Mouse (Mus musculus) heart, embryonic 13.5 days (tissue): Measurements from ENCODE around the gene Iqcd. TPM values are rescaled to one million over a fixed set of nuclear protein-coding genes. Genes with fewer than 3 reads are reported as not detected.

Experiments
- ATAC-seq: fragments of 200-750 bp; cut with Nextera tagmentation; 2 replicates; pipeline ENCODE4 v1.8.0; 2017; ENCODE audit warnings: moderate TSS enrichment; ENCODE audit not compliant: insufficient number of reproducible peaks, low FRiP score, low TSS enrichment; ENCODE audit errors: extremely low read depth
- H3K27ac ChIP-seq: fragments of 300-500 bp; sonication (generic); replicated peaks from 2 replicates; pipeline ENCODE4 v1.5.1; 2015; ENCODE audit warnings: moderate library complexity, mild to moderate bottlenecking, inconsistent platforms
- H3K27me3 ChIP-seq: fragments of 300-500 bp; sonication (generic); replicated peaks from 2 replicates; pipeline ENCODE4 v1.6.1; 2015; ENCODE audit warnings: mild to moderate bottlenecking, inconsistent platforms
- H3K36me3 ChIP-seq: fragments of 300-500 bp; sonication (generic); 2 replicates; pipeline ENCODE4 v1.6.1; 2015; ENCODE audit warnings: mild to moderate bottlenecking, inconsistent platforms
- H3K4me1 ChIP-seq: fragments of 300-500 bp; sonication (generic); 2 replicates; pipeline ENCODE4 v1.6.1; 2015; ENCODE audit warnings: inconsistent platforms
- H3K4me2 ChIP-seq: fragments of 300-500 bp; sonication (generic); 2 replicates; pipeline ENCODE4 v1.6.1; 2015; ENCODE audit warnings: inconsistent platforms, mild to moderate bottlenecking, moderate library complexity
- H3K4me3 ChIP-seq: fragments of 300-500 bp; sonication (generic); 2 replicates; pipeline ENCODE4 v1.5.1; 2015; ENCODE audit warnings: moderate library complexity, mild to moderate bottlenecking, inconsistent platforms
- H3K9ac ChIP-seq: fragments of 300-500 bp; sonication (generic); 2 replicates; pipeline ENCODE4 v1.6.1; 2015; ENCODE audit warnings: inconsistent platforms, mild to moderate bottlenecking, moderate library complexity
- H3K9me3 ChIP-seq: fragments of 300-500 bp; sonication (generic); 2 replicates; pipeline ENCODE4 v1.6.1; 2016; ENCODE audit warnings: inconsistent platforms
- WGBS: fragments of 180-500 bp; shearing (Covaris S2); methylation state at CpG from one replicate; pipeline ENCODE4 v1.1.7; 2015; ENCODE audit warnings: mixed read lengths; 5-methylcytosine and 5-hydroxymethylcytosine counted together
- polyA plus RNA-seq: library from polyadenylated mRNA; unstranded; fragments of >200 nt; fragmentation: Nextera tagmentation; extraction: Ambion mirVana; gene quantifications from 2 replicates; pipeline ENCODE4 v1.2.1, GENCODE M21; 2015

Gene Iqcd
- polyA plus RNA-seq, 1 experiment from 2014 or later, result 0.44 TPM

DNA sequence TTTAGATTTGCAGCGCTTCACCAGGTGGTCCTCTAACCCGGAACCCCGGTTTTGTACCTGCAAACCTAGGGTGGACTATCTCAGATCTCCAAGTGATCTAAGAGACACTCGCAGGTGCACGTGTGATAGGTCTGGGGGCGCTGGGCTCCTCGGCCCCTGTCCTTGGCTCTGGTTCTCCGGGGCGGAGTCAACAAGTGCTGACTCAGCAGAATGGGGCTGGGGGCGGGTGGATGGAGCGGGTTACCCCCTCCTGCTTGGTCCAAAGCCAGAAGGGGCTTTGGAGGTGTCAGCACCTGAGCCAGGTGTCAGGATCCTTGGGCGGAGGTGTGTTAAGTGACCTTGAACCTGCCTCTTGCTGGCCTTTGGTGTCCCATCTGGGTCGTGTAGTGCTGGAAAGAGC, 61.1 kb downstream of the Iqcd start:
- no peak overlapping the region for H3K4me3 ChIP-seq

DNA sequence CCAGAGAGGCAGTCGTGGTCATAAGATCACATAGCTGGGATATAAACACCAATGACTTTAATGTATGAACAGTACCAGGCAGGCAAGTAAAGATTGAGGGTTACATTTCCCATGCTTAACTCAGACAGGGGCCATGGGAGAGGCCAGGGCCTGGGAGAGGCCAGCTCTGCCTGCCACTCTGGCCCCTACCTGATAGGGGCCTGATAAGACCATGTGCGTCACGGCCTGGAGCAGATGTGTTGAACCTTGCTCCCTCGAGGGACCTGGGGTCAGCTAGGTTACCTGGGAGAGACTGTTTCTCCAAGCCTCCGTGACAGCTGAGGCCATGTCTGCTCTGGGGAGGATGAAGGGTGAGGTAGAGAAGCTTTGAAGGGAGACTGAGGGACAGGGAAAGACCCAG, 62.4 kb downstream of the Iqcd start:
- Histone ChIP-seq H3K27ac (no peak overlapping the region), H3K4me3 (no peak overlapping the region), H3K4me1 (peaks cover 21% of the 10 kb centered on the region), H3K9ac (no peak overlapping the region), H3K4me2 (no peak overlapping the region), H3K9me3 (no peaks in the 10 kb centered on the region), H3K27me3 (peaks cover 89% of the 10 kb centered on the region), H3K36me3 (no peaks in the 10 kb centered on the region)
- WGBS, result 35% methylated on average over 5 of the region's 5 CpGs
- ATAC-seq, result no peak

More for the DNA sequence above, 61.1 kb downstream of the Iqcd start:
- 17% methylated on average over 13 of the region's 13 CpGs for WGBS
- H3K4me2 ChIP-seq, result no peak overlapping the region
- H3K9ac ChIP-seq, result no peak overlapping the region
- H3K27me3 ChIP-seq, result peaks cover 84% of the 10 kb centered on the region
- H3K4me1 ChIP-seq, result peaks cover 21% of the 10 kb centered on the region
- H3K27ac ChIP-seq, result no peak overlapping the region
- no peaks in the 10 kb centered on the region for H3K36me3 ChIP-seq
- ATAC-seq, result no peak
- H3K9me3 ChIP-seq, result no peaks in the 10 kb centered on the region

GRCm38 (mm10) chr5:120652915-120653701, 64.3 kb downstream of the Iqcd start:
- H3K4me2 ChIP-seq, result no peak overlapping the region
- 78% methylated on average over 28 of the region's 28 CpGs for WGBS
- H3K27me3 ChIP-seq, result peaks cover 86% of the 10 kb centered on the region

GRCm38 (mm10) chr5:120653873-120654272, 65.1 kb downstream of the Iqcd start:
- Histone ChIP-seq H3K27me3 (peaks cover 85% of the 10 kb centered on the region), H3K9ac (no peak overlapping the region), H3K36me3 (no peaks in the 10 kb centered on the region), H3K9me3 (no peaks in the 10 kb centered on the region), H3K4me3 (no peak overlapping the region), H3K27ac (no peak overlapping the region), H3K4me2 (no peak overlapping the region), H3K4me1 (peaks cover 8% of the 10 kb centered on the region)
- no peak for ATAC-seq
- 85% methylated on average over 2 of the region's 2 CpGs for WGBS

More at GRCm38 (mm10) chr5:120652915-120653701, 64.3 kb downstream of the Iqcd start:
- H3K27ac ChIP-seq, result no peak overlapping the region
- H3K9ac ChIP-seq, result no peak overlapping the region
- H3K4me1 ChIP-seq, result peaks cover 16% of the 10 kb centered on the region
- no peak for ATAC-seq
- H3K9me3 ChIP-seq, result no peaks in the 10 kb centered on the region
- no peaks in the 10 kb centered on the region for H3K36me3 ChIP-seq
- H3K4me3 ChIP-seq, result no peak overlapping the region

- Histone ChIP-seq H3K27ac (no peak overlapping the region), H3K4me2 (no peak overlapping the region), H3K9ac (no peak overlapping the region), H3K4me1 (no peaks in the 10 kb centered on the region), H3K4me3 (no peak overlapping the region), H3K27me3 (peaks cover 73% of the 10 kb centered on the region), H3K9me3 (no peaks in the 10 kb centered on the region), H3K36me3 (no peaks in the 10 kb centered on the region)
- WGBS, result 77% methylated on average over 12 of the region's 12 CpGs
- no peak for ATAC-seq
These were observed 67.5 kb downstream of the Iqcd start for GRCm38 (mm10) chr5:120656281-120656751.

Other genes starting within 250 kb of the Iqcd start
- gene Lhx5, start 157.3 kb upstream of the Iqcd start, polyA plus RNA-seq, result not detected in 2 replicates
- 10.9 and 11.3 TPM in 2 replicates for gene Sdsl, start 116.2 kb upstream of the Iqcd start, polyA plus RNA-seq
- 0.25 TPM in 1 of 2 replicates, not detected in the other for gene Sds, start 112.5 kb upstream of the Iqcd start, polyA plus RNA-seq
- 41.5 and 46.1 TPM in 2 replicates for gene Plbd2, start 85.4 kb upstream of the Iqcd start, polyA plus RNA-seq
- 4.5 and 4.6 TPM in 2 replicates for gene Slc8b1, start 77.8 kb upstream of the Iqcd start, polyA plus RNA-seq
- gene Tpcn1, start 343 bp upstream of the Iqcd start, polyA plus RNA-seq, result 14.9 and 16.1 TPM in 2 replicates
- 9.6 and 10.4 TPM in 2 replicates for gene Rita1, start 23.6 kb downstream of the Iqcd start, polyA plus RNA-seq
- 29.6 and 29.7 TPM in 2 replicates for gene Ddx54, start 23.7 kb downstream of the Iqcd start, polyA plus RNA-seq
- not detected in 2 replicates for gene Cfap73, start 45.2 kb downstream of the Iqcd start, polyA plus RNA-seq
- 0.13 and 0.37 TPM in 2 replicates for gene Rasal1, start 59.8 kb downstream of the Iqcd start, polyA plus RNA-seq
- 0.74 and 0.84 TPM in 2 replicates for gene Dtx1, start 122.9 kb downstream of the Iqcd start, polyA plus RNA-seq
- 0.24 and 0.32 TPM in 2 replicates for gene Oas2, start 160.8 kb downstream of the Iqcd start, polyA plus RNA-seq
- 0.18 and 0.37 TPM in 2 replicates for gene Oas3, start 188.6 kb downstream of the Iqcd start, polyA plus RNA-seq
- not detected in 2 replicates for gene Oas1e, start 206.5 kb downstream of the Iqcd start, polyA plus RNA-seq
- 0.29 and 0.55 TPM in 2 replicates for gene Oas1c, start 223.5 kb downstream of the Iqcd start, polyA plus RNA-seq